Mouse (Mus musculus) neural tube, embryonic 11.5 days (tissue): ENCODE measurements around the gene Cfap69. TPM values are rescaled to one million over a fixed set of nuclear protein-coding genes. Genes with fewer than 3 reads are reported as not detected.
"Not testable (repeated sequence)": the region's sequence is repeated elsewhere in the genome, so short reads cannot be mapped to it uniquely, and the experiment has no call there.

Source experiments
- ATAC-seq: fragments of 200-750 bp; cut with Nextera tagmentation; 2 replicates; pipeline ENCODE4 v1.8.0; 2017; ENCODE audit warnings: moderate number of reproducible peaks, mild to moderate bottlenecking, moderate TSS enrichment, moderate library complexity; ENCODE audit not compliant: insufficient read depth, low FRiP score, low TSS enrichment
- DNase-seq: peaks from one replicate; pipeline ENCODE4 v3.0.0-alpha.2; 2015; ENCODE audit warnings: low spot score
- H3K27ac ChIP-seq: fragments of 300-500 bp; sonication (generic); 2 replicates; pipeline ENCODE4 v1.5.1; 2014; ENCODE audit warnings: low read depth, mild to moderate bottlenecking, low read length
- H3K27me3 ChIP-seq: fragments of 300-500 bp; sonication (generic); 2 replicates; pipeline ENCODE4 v1.6.1; 2014; ENCODE audit warnings: mild to moderate bottlenecking, low read length, mixed read lengths; ENCODE audit not compliant: control insufficient read depth, insufficient read depth
- H3K36me3 ChIP-seq: fragments of 300-500 bp; sonication (generic); 2 replicates; pipeline ENCODE4 v1.6.1; 2014; ENCODE audit warnings: mild to moderate bottlenecking, low read length, moderate library complexity, mixed read lengths; ENCODE audit not compliant: control insufficient read depth, insufficient read depth
- H3K4me1 ChIP-seq: fragments of 300-500 bp; sonication (generic); 2 replicates; pipeline ENCODE4 v1.6.1; 2014; ENCODE audit warnings: low read length, mixed read lengths; ENCODE audit not compliant: control insufficient read depth, insufficient read depth
- H3K4me2 ChIP-seq: fragments of 300-500 bp; sonication (generic); 2 replicates; pipeline ENCODE4 v1.6.1; 2014; ENCODE audit warnings: low read depth, mild to moderate bottlenecking, moderate library complexity
- H3K4me3 ChIP-seq: fragments of 300-500 bp; sonication (generic); 2 replicates; pipeline ENCODE4 v1.5.1; 2014; ENCODE audit warnings: low read depth, low read length
- H3K9ac ChIP-seq: fragments of 300-500 bp; sonication (generic); 2 replicates; pipeline ENCODE4 v1.6.1; 2014; ENCODE audit warnings: mild to moderate bottlenecking, low read length
- H3K9me3 ChIP-seq: fragments of 300-500 bp; sonication (generic); 2 replicates; pipeline ENCODE4 v1.6.1; 2016; ENCODE audit warnings: low read length; ENCODE audit not compliant: control insufficient read depth
- WGBS: fragments of 180-500 bp; shearing (Covaris S2); extraction: QIAGEN DNeasy Blood & Tissue Kit; methylation state at CpG from one replicate; pipeline ENCODE4 v1.1.7; 2014; 5-methylcytosine and 5-hydroxymethylcytosine counted together
- polyA plus RNA-seq: library from polyadenylated mRNA; unstranded; fragments of >200 nt; fragmentation: Nextera tagmentation; extraction: Ambion mirVana; gene quantifications from 2 replicates; pipeline ENCODE4 v1.2.1, GENCODE M21; 2014

Cfap69 gene
- polyA plus RNA-seq, 1 experiment from 2014 or later = 5.1 TPM

DNA sequence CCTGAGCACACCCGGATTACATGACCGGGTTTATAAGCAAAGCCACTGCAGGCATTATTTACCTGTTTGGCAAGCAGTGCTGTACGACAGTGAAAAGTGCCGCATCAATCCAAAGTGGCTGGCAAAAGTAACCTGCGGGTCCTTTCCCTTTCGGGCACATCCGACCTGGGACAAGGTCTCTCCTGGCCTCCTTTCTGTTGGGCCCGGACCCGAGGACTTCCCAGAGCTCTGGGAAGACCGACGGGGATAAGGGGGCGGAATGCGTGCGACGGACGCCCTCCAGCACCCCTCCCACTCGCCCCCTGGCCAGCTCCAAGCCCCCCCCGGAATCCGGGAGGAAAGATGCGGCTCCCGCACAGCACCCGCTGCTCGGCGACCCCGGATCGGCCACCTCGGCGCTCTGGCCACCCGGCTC is 29.5 kb upstream of the Cfap69 start:
- DNase-seq (peak; percentile 62), ATAC-seq (peak; percentile 58)
- Histone ChIP-seq H3K9me3 (no peaks in the 10 kb centered on the region), H3K36me3 (no peaks in the 10 kb centered on the region), H3K27me3 (0 out of 2 replicates have a peak, but pooled peaks cover 3% of the 10 kb centered on the region), H3K4me1 (no peaks in the 10 kb centered on the region), H3K4me3 (peak overlapping the region; percentile 76), H3K4me2 (peak overlapping the region; percentile 77), H3K9ac (peak overlapping the region; percentile 85), H3K27ac (no peak overlapping the region)
- whole genome bisulfite sequencing = under 1% methylated on average over 13 of the region's 29 CpGs

DNA sequence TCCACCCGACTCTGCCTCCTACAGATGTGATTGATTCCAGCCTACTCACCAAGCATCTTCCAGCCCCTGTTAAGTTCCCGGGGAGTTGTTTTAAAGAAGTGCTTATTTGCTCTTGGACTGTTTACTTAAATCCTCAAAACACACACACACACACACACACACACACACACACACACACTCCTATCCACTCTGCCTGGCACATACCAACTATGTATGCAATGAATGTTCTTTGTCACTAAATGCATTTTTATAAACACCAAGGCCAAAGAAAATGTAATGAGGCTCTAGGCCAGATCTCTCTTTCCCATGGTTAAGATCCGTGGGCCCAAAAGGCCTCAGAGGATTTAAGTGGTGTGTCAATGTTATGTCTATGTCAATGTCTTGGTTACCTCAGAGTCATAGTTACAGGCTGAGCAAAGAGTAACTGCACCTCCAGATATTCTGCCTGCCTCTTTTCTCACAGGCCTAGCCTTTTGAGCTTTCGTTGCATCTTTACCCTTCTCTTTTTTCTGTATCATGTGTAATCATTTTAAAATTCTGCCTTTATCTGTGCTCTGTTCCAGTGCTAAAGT is 28.2 kb upstream of the Cfap69 start:
- Histone ChIP-seq H3K4me2 (no peak overlapping the region), H3K27ac (no peak overlapping the region), H3K36me3 (no peaks in the 10 kb centered on the region), H3K27me3 (0 out of 2 replicates have a peak, but pooled peaks cover 3% of the 10 kb centered on the region), H3K9me3 (no peaks in the 10 kb centered on the region), H3K4me3 (no peak overlapping the region), H3K9ac (no peak overlapping the region), H3K4me1 (no peaks in the 10 kb centered on the region)
- DNase-seq = no peak
- no peak for ATAC-seq
- 69% methylated on average over 4 of the region's 4 CpGs for WGBS

DNA sequence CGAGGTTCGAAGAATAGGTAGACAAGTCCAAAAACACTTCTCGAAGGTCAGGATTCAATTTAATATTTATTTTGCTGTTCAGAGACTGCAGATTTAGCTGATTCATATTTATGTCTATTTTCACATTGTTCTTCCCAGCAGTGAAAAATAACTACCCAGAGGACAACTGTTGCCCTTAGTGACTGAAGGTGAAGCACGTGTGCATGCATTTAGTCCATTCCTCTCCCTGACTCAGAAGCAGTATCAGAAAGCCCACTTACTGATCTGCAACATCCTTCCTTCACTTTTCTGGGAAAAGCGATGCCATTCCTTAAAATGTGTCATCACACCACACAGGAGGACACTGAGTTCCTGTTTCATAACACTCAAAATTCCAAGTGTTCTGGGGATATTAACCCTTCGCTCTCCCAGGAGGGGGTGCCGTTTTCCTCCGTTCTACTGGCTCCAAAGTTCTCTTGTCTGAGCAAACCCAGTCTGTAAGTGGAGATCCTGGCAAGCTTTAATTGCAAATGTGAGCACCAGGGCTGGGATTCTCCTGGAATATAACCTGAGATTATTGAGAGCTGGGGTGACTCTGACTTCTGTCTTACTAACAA is 25.0 kb upstream of the Cfap69 start:
- H3K36me3 ChIP-seq = no peaks in the 10 kb centered on the region
- no peak for ATAC-seq
- no peak overlapping the region for H3K4me3 ChIP-seq
- 0 out of 2 replicates have a peak, but pooled peaks cover 3% of the 10 kb centered on the region for H3K27me3 ChIP-seq
- no peak overlapping the region for H3K9ac ChIP-seq
- DNase-seq = no peak
- 80% methylated on average over 8 of the region's 8 CpGs for WGBS
- H3K27ac ChIP-seq = no peak overlapping the region
- no peak overlapping the region for H3K4me2 ChIP-seq
- H3K4me1 ChIP-seq = no peaks in the 10 kb centered on the region
- H3K9me3 ChIP-seq = no peaks in the 10 kb centered on the region

DNA sequence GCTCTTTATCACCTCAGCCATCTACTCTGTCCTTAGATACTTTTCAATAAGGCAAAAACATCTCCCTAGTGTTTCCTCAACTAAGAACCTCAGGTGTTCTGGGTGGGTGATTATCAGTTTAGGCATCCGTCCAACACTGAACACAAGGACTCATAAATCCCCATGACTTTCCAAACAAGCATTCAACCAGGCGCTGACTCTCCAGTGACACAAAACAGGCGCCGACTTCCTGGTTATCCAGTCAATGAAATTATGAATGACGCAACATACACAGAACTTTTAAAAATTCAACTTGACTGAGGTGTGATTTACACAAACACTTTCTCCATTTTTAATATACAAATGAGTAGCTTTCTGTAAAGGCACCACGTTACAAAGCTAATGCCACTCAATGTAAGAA is 24.2 kb upstream of the Cfap69 start:
- no peak overlapping the region for H3K4me2 ChIP-seq
- H3K9me3 ChIP-seq = no peaks in the 10 kb centered on the region
- DNase-seq (no peak), ATAC-seq (no peak)
- 0 out of 2 replicates have a peak, but pooled peaks cover 3% of the 10 kb centered on the region for H3K27me3 ChIP-seq
- no peaks in the 10 kb centered on the region for H3K4me1 ChIP-seq
- no peaks in the 10 kb centered on the region for H3K36me3 ChIP-seq
- H3K9ac ChIP-seq = no peak overlapping the region
- 89% methylated on average over 6 of the region's 6 CpGs for WGBS
- H3K27ac ChIP-seq = no peak overlapping the region
- H3K4me3 ChIP-seq = no peak overlapping the region

DNA sequence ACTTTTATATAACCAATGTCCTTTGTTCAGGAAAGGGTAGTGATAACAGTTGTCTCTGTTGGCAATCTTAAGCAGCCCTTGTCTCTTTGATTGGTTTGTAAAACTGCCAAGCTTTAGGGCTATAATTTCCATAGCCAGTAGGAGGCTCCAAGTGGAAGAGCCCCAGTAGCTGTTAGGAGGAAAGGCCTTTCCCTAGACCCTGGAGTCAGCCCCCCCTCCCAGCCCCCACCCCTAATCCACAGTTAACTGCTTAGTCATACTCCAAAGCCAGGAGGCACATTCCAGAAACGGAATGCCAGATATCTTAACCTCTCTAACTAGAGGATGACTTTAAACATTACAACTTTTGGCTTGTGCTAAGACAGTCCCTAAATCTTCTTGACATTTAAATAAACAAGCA is 22.9 kb upstream of the Cfap69 start:
- 0% methylated on average over 1 of the region's 1 CpGs for WGBS
- no peak overlapping the region for H3K4me2 ChIP-seq
- H3K4me3 ChIP-seq = no peak overlapping the region
- H3K9ac ChIP-seq = no peak overlapping the region
- H3K4me1 ChIP-seq = no peaks in the 10 kb centered on the region
- H3K9me3 ChIP-seq = no peaks in the 10 kb centered on the region
- H3K36me3 ChIP-seq = no peaks in the 10 kb centered on the region
- ATAC-seq = no peak
- H3K27ac ChIP-seq = no peak overlapping the region
- DNase-seq = no peak
- H3K27me3 ChIP-seq = no peaks in the 10 kb centered on the region

DNA sequence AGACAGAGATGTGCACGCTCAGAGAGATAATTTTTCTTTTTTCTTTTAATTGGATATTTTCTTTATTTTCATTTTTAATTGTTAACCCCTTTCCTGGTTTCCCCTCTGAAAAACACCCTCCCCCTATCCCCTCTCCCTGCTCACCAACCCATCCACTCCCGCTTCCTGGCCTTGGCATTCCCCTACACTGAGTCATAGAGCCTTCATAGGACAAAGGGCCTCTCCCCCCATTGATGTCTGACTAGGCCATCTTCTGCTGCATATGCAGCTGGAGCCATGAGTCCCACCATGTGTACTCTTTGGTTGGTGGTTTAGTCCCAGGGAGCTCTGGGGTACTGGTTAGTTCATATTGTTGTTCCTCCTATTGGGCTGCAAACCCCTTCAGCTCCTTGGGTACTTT is 20.9 kb upstream of the Cfap69 start:
- not testable (repeated sequence) for H3K27ac ChIP-seq, H3K36me3 ChIP-seq, H3K9me3 ChIP-seq, H3K27me3 ChIP-seq, ATAC-seq, H3K4me3 ChIP-seq, H3K9ac ChIP-seq, H3K4me1 ChIP-seq, H3K4me2 ChIP-seq, DNase-seq
- whole genome bisulfite sequencing = 81% methylated on average over 2 of the region's 2 CpGs

DNA sequence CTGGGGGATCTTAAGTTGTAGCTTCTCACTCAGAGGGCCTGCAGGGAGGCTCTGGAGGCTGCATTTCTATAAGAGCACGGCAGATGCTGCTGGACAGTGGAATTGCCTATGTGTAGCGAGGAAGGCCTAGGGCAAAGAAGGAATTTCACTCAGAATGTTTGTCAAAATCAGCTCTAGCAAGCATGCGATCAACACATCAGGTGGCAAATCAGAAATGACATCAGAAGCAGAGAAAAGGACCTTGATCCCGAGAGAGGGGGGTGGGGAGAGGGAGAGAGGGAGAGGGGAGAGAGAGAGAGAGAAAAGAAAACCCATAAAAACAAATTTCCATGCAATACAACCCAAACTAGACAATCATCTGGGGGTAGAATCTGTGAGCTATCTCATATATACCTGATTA is 19.3 kb upstream of the Cfap69 start:
- 77% methylated on average over 4 of the region's 4 CpGs for WGBS
- Histone ChIP-seq H3K4me2 (no peak overlapping the region), H3K27ac (no peak overlapping the region), H3K4me1 (no peaks in the 10 kb centered on the region), H3K9me3 (no peaks in the 10 kb centered on the region), H3K9ac (no peak overlapping the region), H3K27me3 (no peaks in the 10 kb centered on the region), H3K4me3 (no peak overlapping the region), H3K36me3 (no peaks in the 10 kb centered on the region)
- DNase-seq = no peak
- no peak for ATAC-seq

DNA sequence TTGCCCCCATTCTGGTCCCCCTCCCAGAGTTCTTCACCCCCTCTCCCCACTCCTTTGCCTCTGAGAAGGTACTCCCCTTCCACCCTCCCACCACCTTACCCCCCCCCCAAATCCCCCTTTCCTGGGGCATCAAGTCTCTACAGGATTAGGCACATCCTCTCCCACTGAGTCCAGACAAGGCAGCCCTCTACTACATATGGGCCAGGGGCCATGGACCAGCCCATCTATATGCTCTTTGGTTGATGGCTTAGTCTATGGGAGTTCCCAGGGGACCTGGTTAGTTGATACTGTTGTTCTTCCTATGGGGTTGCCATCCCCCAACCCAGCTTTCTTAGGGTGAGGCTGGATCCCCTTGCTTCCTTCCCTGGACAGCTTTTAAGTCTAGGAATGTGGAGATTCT is 15.4 kb upstream of the Cfap69 start:
- no peak overlapping the region for H3K4me2 ChIP-seq

DNA sequence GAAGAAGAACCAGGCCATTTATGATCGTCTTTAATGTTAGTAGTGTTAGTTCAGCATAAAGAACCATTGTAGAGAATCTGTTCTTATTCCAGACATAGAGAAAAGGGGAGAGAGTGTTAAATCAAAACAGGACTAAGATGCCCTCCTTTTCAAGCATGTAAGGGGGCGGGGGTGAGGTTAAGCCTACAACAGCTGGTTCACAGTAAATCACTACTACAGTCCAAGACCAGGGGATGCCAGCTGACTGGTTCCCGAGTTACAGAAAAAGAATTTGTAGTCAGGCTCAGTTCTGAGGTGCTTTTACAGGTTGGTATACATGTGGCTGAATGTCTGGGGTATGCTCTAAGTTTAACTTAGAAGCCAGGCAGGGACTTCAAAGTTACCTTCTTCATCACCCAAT is 12.0 kb upstream of the Cfap69 start:
- DNase-seq = no peak
- Histone ChIP-seq H3K4me2 (no peak overlapping the region), H3K4me1 (no peaks in the 10 kb centered on the region), H3K27me3 (no peaks in the 10 kb centered on the region), H3K27ac (no peak overlapping the region), H3K9ac (no peak overlapping the region), H3K4me3 (no peak overlapping the region), H3K36me3 (no peaks in the 10 kb centered on the region), H3K9me3 (no peaks in the 10 kb centered on the region)
- ATAC-seq = no peak
- WGBS = 82% methylated on average over 3 of the region's 3 CpGs

More for the DNA sequence above, 15.4 kb upstream of the Cfap69 start:
- no peak overlapping the region for H3K9ac ChIP-seq
- H3K9me3 ChIP-seq = no peaks in the 10 kb centered on the region
- ATAC-seq = no peak
- H3K4me3 ChIP-seq = no peak overlapping the region
- H3K4me1 ChIP-seq = no peaks in the 10 kb centered on the region
- no peaks in the 10 kb centered on the region for H3K27me3 ChIP-seq
- no peak for DNase-seq
- H3K27ac ChIP-seq = no peak overlapping the region
- H3K36me3 ChIP-seq = no peaks in the 10 kb centered on the region
